Mouse (Mus musculus) testis, adult 2 months (tissue): Measurements from ENCODE around the gene Prss30.

ENCODE experiments used
- CTCF ChIP-seq: fragments of 200-500 bp; IDR thresholded peaks from 2 replicates; pipeline ENCODE4 v1.5.1; 2012; ENCODE audit warnings: low read depth, mild to moderate bottlenecking, inconsistent platforms, low read length, moderate library complexity; ENCODE audit not compliant: control insufficient read depth, insufficient read depth, insufficient replicate concordance
- POLR2A ChIP-seq: fragments of 200-500 bp; IDR thresholded peaks from 2 replicates; pipeline ENCODE4 v1.6.1; 2012; ENCODE audit warnings: low read depth, mild to moderate bottlenecking, inconsistent platforms, low read length, moderate library complexity; ENCODE audit not compliant: control insufficient read depth

DNA sequence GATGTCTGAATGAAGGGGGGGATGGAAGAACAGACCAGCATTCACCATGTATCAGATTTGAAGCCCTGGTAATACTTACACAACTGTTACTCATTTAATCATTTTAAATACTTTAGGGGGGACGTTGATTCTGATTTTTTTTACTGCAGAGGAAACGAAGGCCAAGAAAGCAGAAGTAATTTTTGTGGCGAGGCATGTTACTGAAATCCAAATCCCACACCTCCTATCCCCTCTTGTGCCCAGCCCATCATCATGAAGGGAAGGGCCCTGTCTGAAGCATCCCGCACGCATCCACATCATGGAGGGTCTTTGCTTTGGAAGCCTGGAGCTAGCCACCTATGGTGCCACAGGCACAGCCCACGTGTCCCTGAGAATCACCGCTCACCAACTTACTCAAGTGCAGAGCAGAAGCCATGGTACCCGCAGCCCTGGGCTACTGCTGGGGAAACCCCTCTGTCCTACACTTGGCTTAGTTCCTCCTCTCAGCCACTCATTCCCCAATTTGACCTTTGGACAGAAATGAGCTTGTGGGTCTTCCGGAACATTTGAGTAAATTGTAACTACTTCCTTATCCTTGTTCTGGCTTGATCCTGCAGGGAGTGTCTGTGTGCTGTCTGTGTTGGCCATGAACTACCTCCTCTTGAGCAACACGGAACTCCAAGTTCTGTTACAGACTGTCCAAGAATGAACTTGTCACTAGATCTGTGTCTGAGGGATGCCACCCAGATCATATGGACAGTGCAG, 13.5 kb downstream of the Prss30 start:
- TF ChIP-seq CTCF, result no peak
- no peak for TF ChIP-seq POLR2A
